Mouse (Mus musculus) monocyte, adult 5-6 weeks (primary cell): Measurements from ENCODE around the gene Lyz1. TPM values are rescaled to one million over a fixed set of nuclear protein-coding genes. Genes with fewer than 3 reads are reported as not detected.
"Not testable (repeated sequence)": the region's sequence is repeated elsewhere in the genome, so short reads cannot be mapped to it uniquely, and the experiment has no call there.

ENCODE experiments used
- ATAC-seq: fragments of 153-309, 156-312 bp; replicated peaks from 2 replicates; pipeline ENCODE4 v1.8.0; 2017; ENCODE audit warnings: mild to moderate bottlenecking; ENCODE audit not compliant: low TSS enrichment, insufficient number of reproducible peaks, severe bottlenecking, poor library complexity, low FRiP score
- total RNA-seq: library from RNA; stranded (forward); fragments of 200-1000, 200-491, 200-594 nt; gene quantifications from 3 replicates; pipeline ENCODE4 v1.2.3, GENCODE M21; 2017

Lyz1 gene
- total RNA-seq, 1 experiment from 2014 or later: 37.4 TPM

DNA sequence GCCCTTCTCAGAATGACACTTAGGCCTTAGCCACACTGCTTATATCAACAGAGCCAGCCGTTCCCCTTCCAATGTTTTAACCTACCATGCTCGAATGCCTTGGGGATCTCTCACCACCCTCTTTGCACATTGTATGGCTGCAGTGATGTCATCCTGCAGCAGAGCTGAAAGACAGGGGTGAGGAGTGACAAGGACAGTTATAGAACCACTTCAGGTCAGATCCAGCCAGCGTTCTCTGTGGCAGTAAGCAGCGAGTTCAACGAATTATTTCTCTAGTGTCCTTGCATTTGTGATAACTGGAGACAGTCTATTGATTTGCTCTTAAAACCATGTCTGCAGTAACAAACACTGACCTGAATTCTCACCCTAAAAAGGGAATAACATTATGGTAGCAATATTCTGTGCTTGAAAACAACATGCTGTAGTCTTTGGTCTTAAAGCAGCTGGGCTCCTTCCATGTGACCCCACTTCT lies 3.6 kb downstream of the Lyz1 start:
- ATAC-seq: not testable (repeated sequence)

DNA sequence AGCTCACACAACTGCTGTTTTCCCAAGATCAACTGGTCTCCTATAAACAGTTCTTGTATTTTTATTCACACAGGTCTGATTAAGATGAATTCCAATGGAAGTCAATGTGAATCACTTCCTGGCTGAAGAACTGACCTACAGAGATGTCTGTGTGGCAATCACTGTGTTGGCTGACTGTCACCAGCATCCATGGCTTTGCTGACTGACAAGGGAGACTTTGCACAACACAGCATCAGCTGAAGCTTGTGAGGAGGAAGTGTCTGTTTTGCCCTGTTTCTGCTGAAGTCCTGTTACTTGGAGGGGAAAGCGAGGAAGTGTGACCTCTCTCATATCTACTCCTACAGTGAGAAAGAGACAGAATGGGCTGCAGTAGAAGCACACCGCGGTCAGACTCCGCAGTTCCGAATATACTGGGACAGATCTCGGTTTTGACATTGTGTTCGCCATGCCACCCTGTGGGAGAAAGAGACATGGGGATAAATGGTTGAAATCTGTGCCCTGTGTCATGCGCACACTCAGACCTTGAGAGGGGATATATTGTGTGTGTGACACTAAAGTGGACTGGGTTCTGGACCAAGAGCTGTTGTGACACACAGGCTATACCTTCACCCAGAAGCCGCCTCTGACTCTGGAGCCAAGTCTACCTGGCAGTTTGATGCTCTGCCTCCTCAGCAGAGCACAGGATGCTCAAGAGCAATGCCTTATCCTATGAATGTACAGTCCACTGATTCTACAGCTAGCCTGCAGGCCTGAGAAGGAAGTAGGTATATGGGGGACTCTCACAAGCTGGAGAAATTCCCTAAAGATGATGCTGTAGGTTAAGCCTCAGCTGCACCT lies 4.3 kb downstream of the Lyz1 start:
- peak; percentile 77 for ATAC-seq

DNA sequence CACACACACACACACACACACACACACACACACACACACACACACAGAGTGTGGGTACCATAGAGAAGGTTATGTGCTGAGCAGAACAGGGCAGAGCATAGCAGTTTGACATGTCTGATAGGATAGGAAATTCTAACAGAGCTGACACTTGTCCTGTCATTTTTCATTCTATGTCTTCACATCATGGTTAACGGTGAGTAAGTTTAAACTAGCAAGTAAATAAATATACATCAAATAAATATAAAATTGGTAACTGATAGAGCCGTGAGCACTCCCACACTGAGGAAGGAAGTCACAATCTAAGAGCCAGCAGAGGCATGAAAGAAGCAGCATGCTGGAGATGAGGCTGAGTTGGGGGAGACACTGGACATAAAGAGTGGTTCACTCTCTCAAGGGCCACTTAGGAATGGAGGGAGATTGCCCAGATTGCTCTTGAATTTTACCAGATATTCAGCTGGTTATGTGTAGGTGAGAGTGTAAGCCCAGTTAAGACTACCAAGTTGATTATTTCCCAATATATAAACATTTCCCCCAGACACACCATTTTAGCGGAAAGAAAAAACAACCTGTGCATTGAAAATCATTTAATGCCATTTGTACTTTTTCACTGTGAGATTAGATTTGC lies 5.3 kb downstream of the Lyz1 start:
- no peak for ATAC-seq

DNA sequence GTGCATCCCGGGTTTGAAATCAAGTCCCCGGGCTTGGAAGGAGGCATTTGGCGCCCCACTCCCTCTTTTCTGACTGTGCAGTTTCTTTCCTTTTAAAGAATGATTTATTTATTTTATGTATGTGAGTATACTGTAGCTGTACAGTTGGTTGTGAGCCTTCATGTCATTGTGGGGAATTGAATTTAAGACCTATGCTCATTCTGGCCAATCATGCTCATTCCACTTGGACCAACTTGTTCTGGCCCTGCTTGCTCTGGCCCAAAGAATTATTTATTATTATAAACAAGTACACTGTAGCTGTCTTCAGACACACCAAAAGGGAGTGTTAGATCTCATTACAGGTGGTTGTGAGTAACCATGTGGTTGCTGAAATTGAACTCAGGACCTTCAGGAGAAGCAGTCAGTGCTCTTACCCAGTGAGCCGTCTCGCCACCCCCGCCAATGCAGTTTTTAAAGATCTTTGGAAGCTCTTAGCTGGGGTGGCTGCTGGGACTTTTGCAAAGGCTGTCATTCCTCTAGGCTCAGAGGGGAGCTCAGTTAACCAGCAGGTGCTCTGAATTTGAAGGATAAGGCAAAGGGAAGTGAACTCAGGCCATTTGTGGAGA lies 6.2 kb downstream of the Lyz1 start:
- no peak for ATAC-seq

DNA sequence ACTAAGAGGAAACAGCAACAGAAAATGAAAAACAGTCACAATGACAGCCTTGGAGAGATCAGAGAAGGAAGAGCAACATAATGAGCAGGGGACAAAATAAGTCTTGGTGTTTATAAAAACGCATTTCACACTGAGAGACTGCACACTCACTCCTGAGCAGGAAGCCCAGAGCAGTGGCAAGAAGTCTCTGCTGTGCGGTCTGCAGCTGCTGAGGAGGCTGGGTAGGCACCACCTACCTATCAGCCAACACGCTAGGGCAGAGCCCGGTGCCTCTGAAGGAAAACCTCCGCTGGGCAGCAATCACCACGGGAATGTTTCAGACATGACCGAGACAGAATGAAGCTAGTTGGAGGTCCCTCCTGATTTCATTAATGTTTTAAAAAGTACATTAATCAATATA lies 7.1 kb downstream of the Lyz1 start:
- ATAC-seq: not testable (repeated sequence)

DNA sequence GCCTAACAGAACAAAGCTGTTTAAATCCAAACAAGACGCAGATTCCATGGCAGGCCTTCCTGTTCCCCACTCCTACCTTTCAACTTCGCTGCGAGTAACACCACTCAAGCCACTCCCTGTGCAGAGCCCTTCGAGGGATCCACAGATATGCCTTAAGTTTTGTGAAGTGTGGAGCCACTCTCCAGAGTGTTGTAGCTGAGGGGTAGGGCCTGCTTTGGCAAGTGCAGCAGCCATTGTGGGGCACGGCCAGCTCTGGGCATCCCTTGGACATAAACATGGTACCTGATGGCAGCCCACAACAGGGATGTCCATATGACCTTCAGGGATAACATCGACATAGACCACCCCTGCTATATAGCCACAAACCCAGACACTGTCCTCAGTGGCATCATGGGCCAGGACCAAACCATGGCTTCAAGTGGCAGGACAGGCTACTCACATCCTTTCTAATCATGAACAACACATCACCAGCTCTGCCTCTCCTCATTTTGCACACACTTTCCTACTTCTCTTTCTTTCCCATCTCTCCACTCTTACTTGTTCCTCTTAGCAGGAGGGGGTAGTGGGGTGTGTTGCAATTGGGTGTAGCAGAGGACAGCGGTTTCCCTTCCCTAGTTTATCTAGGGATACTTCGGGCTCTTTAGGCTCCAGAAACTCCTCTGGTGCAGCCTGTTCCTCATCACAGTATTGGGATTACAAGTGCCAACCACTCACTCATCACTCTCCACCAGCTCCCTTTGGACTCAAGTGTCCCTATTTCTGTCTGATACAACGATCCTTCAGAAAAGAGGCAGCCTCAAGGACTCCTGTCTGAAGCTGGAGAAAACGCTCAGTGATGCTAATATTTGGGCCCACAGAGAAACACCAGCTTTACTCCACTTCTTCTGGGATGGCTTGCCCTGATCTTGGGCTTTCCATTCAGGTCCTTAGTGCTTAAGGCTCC lies 7.8 kb downstream of the Lyz1 start:
- ATAC-seq: peak; percentile 60

DNA sequence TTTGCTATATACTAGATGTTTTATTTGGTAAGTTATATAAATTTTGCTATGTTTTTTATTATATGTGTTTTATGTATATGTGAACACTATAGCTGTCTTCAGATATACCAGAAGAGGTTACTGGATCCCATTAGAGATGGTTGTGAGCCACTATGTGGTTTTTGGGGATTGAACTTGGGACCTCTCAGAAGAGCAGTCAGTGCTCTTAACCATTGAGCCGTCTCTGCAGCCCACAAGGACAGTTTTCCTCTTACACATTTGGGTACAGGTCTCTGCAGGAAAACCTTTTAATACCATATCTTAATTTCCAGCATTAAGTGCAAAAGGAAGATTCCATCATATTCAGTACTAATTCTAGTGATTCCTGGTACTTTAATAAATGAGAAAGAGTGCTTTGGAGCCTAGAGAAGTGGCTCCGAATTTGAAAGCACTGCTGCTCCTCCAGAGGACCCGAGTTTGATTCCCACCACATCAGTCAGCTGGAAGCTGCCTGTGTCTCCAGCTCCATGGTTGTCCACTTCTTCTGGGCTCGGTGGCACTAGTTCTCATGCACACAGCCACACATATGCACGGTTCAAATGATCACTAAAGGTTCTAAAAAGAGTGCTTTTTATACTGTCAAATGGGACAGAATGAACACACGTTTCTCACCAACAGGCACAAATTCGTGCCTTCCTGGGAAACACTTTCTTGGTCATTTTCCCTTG lies 8.6 kb downstream of the Lyz1 start:
- ATAC-seq: no peak

DNA sequence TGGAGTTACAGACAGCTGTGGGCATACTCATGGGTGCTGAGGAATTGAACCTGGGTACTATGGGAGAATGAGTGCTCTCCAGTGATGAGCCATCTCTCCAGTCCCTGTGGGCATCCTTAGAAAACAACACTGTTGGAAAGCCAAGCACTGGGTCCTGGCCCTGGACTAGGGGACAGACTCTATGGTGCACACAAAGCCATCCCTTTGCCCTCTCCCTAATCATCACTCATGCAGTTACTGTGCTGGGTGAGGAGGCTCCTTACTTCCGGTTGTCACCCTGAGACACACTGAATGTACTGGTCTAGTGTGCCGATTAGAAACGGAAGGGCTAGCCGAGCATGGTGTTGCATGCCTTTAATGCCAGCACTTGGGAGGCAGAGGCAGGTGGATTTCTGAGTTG lies 9.5 kb downstream of the Lyz1 start:
- not testable (repeated sequence) for ATAC-seq

DNA sequence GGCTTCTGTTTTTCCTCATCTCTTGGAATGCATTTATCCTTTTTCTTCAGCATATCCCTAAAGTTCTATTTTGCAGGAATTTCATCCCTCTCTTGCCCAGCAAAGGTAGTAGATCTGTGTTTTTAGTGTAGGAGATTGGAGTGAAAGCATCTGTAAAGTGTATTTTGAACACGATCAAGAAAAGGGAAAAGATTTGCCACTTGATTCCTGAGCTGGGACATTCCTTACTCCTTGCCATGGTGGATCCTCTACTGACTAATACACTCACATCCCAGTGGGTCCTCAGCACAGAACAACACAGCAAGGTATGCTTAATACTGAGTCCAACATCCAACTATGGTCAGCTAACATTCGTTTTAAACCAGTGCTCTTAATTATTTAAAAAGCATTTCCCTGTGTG lies 10.1 kb downstream of the Lyz1 start:
- no peak for ATAC-seq

DNA sequence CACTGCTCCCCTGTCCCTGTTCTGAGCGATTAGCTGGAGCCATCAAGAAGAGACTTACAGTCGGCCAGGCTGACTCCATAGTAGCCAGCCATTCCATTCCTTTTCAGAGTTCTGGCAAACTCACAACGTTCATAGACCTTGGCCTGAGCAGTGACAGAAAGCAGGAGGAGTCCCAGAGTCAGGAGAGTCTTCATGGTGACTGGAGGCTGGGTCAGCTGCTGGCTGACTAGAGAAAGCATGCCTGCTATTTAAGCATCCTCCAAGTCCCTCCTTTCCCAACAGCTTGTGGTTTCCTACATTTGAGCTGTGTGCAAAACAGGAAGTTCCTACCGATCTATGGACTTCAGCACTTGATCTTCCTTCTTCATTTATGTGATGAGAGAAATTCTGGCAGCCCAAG lies 10.6 kb downstream of the Lyz1 start, which contains the start of gene Lyz2:
TSS of gene Lyz2 (minus strand) at position 273 of the 400 bp plus-strand sequence.
- peak; percentile 80 for ATAC-seq

DNA sequence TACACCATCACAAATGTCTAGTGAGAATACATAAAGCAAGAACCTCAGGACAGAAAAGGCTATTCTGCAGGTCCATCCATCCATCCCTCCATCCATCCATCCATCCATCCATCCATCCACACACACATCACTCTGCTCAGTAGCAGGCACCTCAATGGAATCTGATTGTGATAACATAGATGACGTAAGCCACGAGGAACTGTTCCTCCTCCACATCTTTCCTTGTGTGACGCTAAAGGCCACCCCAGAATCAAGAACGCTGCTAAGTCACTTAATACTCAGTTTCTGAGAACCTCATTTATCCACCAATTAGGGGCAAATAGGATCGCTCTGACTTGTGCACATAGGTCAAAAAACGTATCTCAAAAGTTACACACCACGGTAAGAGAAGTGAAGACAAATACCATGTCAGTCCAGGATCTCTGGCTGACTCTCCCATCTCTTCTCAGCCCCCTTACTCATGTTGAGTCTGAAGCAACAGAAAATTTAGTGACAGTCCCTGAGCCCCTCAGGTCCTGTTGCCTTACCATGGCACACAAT lies 11.2 kb downstream of the Lyz1 start:
- no peak for ATAC-seq

DNA sequence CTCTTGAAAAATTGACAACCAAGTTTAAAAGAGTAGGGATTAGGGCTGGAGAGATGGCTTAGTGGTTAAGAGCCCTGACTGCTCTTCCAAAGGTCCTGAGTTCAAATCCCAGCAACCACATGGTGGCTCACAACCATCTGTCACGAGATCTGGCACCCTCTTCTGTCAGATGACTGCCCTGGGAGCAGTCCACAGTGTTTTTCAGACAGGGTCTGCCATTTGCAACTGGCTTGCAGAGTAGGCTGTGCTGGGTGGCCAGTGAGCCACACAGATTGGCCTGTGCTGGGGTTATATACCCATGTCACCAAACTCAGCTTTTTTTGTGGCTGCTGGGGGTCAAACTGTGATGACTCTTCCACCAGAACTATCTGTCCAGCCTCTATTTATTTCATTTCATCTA lies 12.7 kb downstream of the Lyz1 start:
- ATAC-seq: no peak

DNA sequence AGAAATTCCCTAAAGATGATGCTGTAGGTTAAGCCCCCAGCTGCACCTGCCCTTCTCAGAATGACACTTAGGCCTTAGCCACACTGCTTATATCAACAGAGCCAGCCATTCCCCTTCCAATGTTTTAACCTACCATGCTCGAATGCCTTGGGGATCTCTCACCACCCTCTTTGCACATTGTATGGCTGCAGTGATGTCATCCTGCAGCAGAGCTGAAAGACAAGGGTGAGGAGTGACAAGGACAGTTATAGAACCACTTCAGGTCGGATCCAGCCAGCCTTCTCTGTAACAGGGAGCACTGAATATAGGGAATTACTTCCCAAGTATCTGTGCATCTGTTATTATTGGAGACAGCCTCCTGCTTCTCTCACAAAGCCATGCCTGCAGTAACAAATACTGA lies 14.2 kb downstream of the Lyz1 start:
- ATAC-seq: not testable (repeated sequence)

DNA sequence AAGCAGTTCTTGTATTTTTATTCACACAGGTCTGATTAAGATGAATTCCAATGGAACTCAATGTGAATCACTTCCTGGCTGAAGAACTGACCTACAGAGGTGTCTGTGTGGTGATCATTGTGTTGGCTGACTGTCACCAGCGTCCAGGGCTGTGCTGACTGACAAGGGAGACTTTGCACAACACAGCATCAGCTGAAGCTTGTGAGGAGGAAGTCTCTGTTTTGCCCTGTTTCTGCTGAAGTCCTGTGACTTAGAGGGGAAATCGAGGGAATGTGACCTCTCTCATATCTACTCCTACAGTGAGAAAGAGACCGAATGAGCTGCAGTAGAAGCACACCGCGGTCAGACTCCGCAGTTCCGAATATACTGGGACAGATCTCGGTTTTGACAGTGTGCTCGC lies 14.9 kb downstream of the Lyz1 start:
- not testable (repeated sequence) for ATAC-seq

DNA sequence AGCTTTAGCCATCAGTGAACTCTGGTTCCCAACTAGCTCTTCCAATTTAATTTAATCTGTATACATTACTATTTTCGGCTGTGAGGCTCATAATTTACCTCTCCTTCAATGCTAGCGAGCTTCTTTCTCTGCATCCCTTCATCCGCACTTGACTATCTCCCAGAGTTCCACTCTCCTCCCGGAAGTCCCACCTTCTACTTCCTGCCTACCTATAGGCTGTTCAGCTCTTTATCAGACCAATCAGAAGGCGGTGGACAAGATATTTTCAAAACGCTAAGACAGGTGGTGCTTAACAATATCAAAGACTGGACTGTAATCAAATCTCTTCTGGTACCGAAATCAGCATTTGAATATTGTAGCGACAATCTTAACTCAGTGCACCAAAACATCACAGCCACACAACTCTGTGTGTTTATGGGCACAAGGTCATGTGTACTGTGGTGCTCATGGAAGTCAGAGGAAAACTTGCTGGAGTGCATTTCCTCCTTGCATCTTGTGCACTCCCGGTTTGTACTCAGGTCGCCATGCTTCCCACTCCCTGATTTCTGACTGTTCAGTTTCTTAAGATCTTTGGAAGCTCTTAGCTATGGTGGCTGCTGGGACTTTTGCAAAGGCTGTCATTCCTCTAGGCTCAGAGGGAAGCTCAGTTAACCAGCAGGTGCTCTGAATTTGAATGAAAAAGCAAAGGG lies 16.8 kb downstream of the Lyz1 start:
- ATAC-seq: no peak

DNA sequence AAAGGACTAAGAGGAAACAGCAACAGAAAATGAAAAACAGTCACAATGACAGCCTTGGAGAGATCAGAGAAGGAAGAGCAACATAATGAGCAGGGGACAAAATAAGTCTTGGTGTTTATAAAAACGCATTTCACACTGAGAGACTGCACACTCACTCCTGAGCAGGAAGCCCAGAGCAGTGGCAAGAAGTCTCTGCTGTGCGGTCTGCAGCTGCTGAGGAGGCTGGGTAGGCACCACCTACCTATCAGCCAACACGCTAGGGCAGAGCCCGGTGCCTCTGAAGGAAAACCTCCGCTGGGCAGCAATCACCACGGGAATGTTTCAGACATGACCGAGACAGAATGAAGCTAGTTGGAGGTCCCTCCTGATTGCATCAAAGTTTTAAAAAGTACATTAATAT lies 18.0 kb downstream of the Lyz1 start:
- ATAC-seq: peak; percentile 51; the same call in 1 of the 2 replicates

DNA sequence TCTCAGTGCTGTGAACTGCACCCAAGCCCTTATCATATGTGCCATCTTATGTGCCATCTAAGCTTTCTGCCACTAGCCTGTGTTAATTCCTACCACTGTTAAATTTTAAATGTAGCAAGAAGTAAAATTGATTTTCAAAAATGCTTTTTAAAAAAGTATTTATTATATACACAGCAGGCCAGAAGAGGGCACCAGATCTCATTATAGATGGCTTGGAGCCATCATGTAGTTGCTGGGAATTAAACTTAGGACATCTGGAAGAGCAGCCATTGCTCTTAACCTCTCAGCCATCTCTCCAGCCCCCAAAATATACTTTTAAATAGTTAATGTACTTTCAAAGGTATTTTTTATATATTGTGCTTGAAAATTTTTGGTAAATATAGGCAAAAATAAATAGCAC lies 20.6 kb downstream of the Lyz1 start:
- no peak for ATAC-seq
